Mouse (Mus musculus): ENCODE data around the gene Gm45717. TPM values are rescaled to one million over a fixed set of nuclear protein-coding genes. Genes with fewer than 3 reads are reported as not detected.
"Not testable (repeated sequence)": the region's sequence is repeated elsewhere in the genome, so short reads cannot be mapped to it uniquely, and the experiment has no call there.

The Gm45717 gene
- total and polyA plus RNA-seq, 2 experiments from 2014 or later, result 0.38 TPM; not detected in 1

DNA sequence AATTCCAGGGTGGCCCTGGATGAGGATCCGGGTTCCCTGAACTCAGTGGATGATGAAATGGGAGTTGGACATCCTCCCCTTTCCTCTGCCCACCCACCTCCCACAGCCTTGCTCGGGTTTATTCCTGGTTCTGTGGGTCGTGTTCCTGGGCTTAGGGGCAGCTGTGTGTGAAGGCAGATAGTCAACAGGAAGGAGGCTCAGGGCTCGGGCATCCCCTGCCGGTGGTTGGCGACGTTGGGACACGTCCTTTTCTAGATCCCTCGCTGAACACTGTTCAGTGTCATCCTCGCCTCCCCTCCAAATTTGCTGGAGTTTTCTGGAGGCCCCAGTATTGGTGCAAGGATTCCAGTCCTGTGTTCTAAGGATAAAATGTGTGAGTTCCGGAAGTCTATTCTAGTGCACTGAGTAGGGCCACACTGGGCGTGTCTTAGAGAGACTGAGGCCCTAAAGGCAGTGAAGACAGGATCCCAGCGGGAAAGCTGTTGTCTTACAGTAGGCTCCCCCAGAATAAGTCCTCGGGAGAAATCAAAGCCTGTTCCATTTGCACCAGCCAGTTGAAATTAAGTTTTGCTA is 35.5 kb upstream of the Gm45717 start:
- Histone ChIP-seq H3K27me3 (ENCODE audit: insufficient read depth, low read length) (no peaks in the 10 kb centered on the region), H3K4me2 (ENCODE audit: low read depth, low read length) (no peak overlapping the region), H3K4me3 (ENCODE audit: low read length) (no peak overlapping the region), H3K4me1 (ENCODE audit: insufficient read depth, low read length) (no peaks in the 10 kb centered on the region), H3K9ac (replicated peaks; ENCODE audit: low read length) (no peak overlapping the region), H3K36me3 (ENCODE audit: insufficient read depth, low read length) (no peaks in the 10 kb centered on the region), H3K9me3 (ENCODE audit: low read length) (no peaks in the 10 kb centered on the region), H3K27ac (no peak overlapping the region)
- no peak for TF ChIP-seq CTCF (IDR thresholded peaks at IDR 0.05; ENCODE audit: low read depth)
- ATAC-seq (no peak), DNase-seq (ENCODE audit: low spot score) (no peak)
- 89% methylated on average over 13 of the region's 14 CpGs for WGBS

DNA sequence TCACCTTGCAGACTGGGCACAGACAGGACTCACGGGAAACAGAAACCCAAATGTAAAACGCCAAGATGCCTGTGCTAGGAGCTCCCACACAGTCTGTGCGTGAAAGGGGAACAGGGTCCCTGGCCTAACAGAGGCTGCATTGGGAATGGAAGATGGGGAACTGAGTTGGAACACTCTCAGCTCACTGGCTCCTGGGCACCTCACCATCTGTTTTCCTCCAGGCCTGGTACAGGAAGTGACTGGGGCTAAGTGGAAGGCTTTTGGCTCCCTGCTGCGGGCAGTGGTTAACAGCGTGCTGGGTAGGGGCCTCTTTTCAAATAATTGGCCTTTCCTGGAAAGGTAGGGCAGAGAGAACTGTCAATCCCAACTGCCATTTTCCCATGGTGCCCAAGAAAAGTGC is 34.9 kb upstream of the Gm45717 start:
- no peak for TF ChIP-seq CTCF (IDR thresholded peaks at IDR 0.05; ENCODE audit: low read depth)
- Histone ChIP-seq H3K9ac (replicated peaks; ENCODE audit: low read length) (no peak overlapping the region), H3K4me3 (ENCODE audit: low read length) (no peak overlapping the region), H3K4me1 (ENCODE audit: insufficient read depth, low read length) (no peaks in the 10 kb centered on the region), H3K9me3 (ENCODE audit: low read length) (no peaks in the 10 kb centered on the region), H3K27ac (no peak overlapping the region), H3K27me3 (ENCODE audit: insufficient read depth, low read length) (no peaks in the 10 kb centered on the region), H3K4me2 (ENCODE audit: low read depth, low read length) (no peak overlapping the region), H3K36me3 (ENCODE audit: insufficient read depth, low read length) (no peaks in the 10 kb centered on the region)
- WGBS, result 65% methylated on average over 5 of the region's 5 CpGs
- ATAC-seq, result no peak
- DNase-seq (ENCODE audit: low spot score), result no peak

- Histone ChIP-seq H3K36me3 (ENCODE audit: insufficient read depth, low read length) (no peaks in the 10 kb centered on the region), H3K4me2 (ENCODE audit: low read depth, low read length) (no peak overlapping the region), H3K9me3 (ENCODE audit: low read length) (no peaks in the 10 kb centered on the region), H3K4me1 (ENCODE audit: insufficient read depth, low read length) (no peaks in the 10 kb centered on the region), H3K27ac (no peak overlapping the region), H3K4me3 (ENCODE audit: low read length) (no peak overlapping the region), H3K9ac (replicated peaks; ENCODE audit: low read length) (no peak overlapping the region), H3K27me3 (ENCODE audit: insufficient read depth, low read length) (no peaks in the 10 kb centered on the region)
- no peak for TF ChIP-seq CTCF (IDR thresholded peaks at IDR 0.05; ENCODE audit: low read depth)
- no peak for DNase-seq (ENCODE audit: low spot score)
- 81% methylated on average over 6 of the region's 6 CpGs for WGBS
- no peak for ATAC-seq
These were observed 34.4 kb upstream of the Gm45717 start for GRCm38 (mm10) chr7:140990185-140990584.

DNA sequence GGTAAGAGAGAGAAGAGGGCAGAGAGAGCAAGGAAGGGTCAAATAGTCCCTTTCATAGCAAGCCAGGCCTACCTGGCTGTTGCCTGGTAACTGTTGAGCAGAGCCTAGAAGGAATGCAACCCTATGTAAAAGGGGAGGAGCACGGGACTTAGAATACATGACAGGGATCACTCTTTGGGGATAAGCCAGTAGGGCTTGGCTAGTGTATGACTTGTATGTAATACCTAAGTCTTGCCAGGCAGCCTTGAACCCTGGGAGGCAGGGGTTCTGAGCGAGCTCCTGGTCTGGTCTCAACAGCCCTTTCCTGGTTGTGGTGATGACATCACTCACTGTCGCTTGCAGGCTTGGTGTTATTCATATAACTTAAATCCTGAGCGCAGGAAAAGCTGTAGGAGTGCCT is 33.3 kb upstream of the Gm45717 start:
- Histone ChIP-seq H3K4me3 (ENCODE audit: low read length) (no peak overlapping the region), H3K27me3 (ENCODE audit: insufficient read depth, low read length) (no peaks in the 10 kb centered on the region), H3K9me3 (ENCODE audit: low read length) (no peaks in the 10 kb centered on the region), H3K36me3 (ENCODE audit: insufficient read depth, low read length) (no peaks in the 10 kb centered on the region), H3K27ac (no peak overlapping the region), H3K4me2 (ENCODE audit: low read depth, low read length) (no peak overlapping the region), H3K4me1 (ENCODE audit: insufficient read depth, low read length) (no peaks in the 10 kb centered on the region), H3K9ac (replicated peaks; ENCODE audit: low read length) (no peak overlapping the region)
- WGBS, result 80% methylated on average over 4 of the region's 4 CpGs
- no peak for DNase-seq (ENCODE audit: low spot score)
- TF ChIP-seq CTCF (IDR thresholded peaks at IDR 0.05; ENCODE audit: low read depth), result no peak
- ATAC-seq, result no peak

DNA sequence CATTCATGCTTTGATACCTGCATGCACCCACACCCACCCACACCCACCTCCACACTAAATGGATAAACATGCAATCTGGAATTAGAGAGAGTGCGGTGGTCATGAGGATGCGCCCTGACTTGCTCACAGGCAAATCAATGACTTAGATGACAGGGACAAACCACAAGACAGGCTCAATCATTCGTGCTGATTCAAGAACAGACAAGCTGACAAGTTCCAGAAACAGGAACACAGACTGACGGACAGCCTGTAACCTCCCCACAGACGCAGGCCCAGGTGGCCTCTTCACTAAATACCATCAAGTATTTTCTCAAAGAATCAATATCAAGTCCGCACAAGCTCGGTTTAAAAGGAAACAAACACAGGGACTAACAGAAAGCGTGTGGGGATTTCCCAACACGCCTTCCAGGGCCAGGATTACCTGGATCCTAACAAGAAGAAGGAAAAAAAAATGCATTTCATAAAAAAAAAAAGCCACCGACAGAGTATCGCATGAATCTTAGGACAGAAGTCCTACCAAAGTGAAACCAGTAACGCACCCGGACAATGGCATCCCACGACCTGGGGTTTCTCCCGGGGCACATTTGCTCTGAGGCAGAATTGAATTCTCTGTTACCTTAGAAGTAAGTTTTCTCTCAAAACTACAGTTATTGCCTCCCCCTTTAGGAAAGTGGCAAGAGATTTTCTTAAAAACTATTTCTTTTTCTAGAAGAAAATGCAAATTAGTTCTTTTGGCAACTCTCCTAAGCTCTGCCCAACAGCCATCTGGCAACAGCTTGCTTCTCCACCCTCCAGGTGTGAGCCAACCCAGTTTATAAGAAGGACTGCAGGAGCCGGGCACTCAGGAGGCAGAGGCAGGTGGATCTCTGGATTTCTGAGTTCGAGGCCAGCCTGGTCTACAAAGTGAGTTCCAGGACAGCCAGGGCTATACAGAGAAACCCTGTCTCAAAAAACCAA is 31.7 kb upstream of the Gm45717 start:
- 86% methylated on average over 17 of the region's 17 CpGs for WGBS
- Histone ChIP-seq H3K9me3 (ENCODE audit: low read length) (no peaks in the 10 kb centered on the region), H3K27ac (no peak overlapping the region), H3K4me2 (ENCODE audit: low read depth, low read length) (no peak overlapping the region), H3K27me3 (ENCODE audit: insufficient read depth, low read length) (no peaks in the 10 kb centered on the region), H3K9ac (replicated peaks; ENCODE audit: low read length) (no peak overlapping the region), H3K4me3 (ENCODE audit: low read length) (no peak overlapping the region), H3K4me1 (ENCODE audit: insufficient read depth, low read length) (no peaks in the 10 kb centered on the region), H3K36me3 (ENCODE audit: insufficient read depth, low read length) (no peaks in the 10 kb centered on the region)
- no peak for TF ChIP-seq CTCF (IDR thresholded peaks at IDR 0.05; ENCODE audit: low read depth)
- DNase-seq (ENCODE audit: low spot score), result no peak
- ATAC-seq, result no peak

GRCm38 (mm10) chr7:140982971-140983370 is 27.2 kb upstream of the Gm45717 start:
- Histone ChIP-seq H3K4me2 (ENCODE audit: low read depth, low read length) (no peak overlapping the region), H3K9ac (replicated peaks; ENCODE audit: low read length) (no peak overlapping the region), H3K27me3 (ENCODE audit: insufficient read depth, low read length) (no peaks in the 10 kb centered on the region), H3K27ac (no peak overlapping the region), H3K36me3 (ENCODE audit: insufficient read depth, low read length) (no peaks in the 10 kb centered on the region), H3K4me1 (ENCODE audit: insufficient read depth, low read length) (no peaks in the 10 kb centered on the region), H3K9me3 (ENCODE audit: low read length) (no peaks in the 10 kb centered on the region), H3K4me3 (ENCODE audit: low read length) (no peak overlapping the region)
- DNase-seq (ENCODE audit: low spot score) (no peak), ATAC-seq (no peak)
- TF ChIP-seq CTCF (IDR thresholded peaks at IDR 0.05; ENCODE audit: low read depth), result no peak
- 89% methylated on average over 7 of the region's 7 CpGs for WGBS

- 91% methylated on average over 8 of the region's 8 CpGs for WGBS
- Histone ChIP-seq H3K4me2 (ENCODE audit: low read depth, low read length) (no peak overlapping the region), H3K27ac (no peak overlapping the region), H3K9ac (replicated peaks; ENCODE audit: low read length) (no peak overlapping the region), H3K27me3 (ENCODE audit: insufficient read depth, low read length) (no peaks in the 10 kb centered on the region), H3K4me3 (ENCODE audit: low read length) (no peak overlapping the region), H3K9me3 (ENCODE audit: low read length) (no peaks in the 10 kb centered on the region), H3K4me1 (ENCODE audit: insufficient read depth, low read length) (no peaks in the 10 kb centered on the region), H3K36me3 (ENCODE audit: insufficient read depth, low read length) (no peaks in the 10 kb centered on the region)
- DNase-seq (ENCODE audit: low spot score), result no peak
- no peak for ATAC-seq
- no peak for TF ChIP-seq CTCF (IDR thresholded peaks at IDR 0.05; ENCODE audit: low read depth)
These were observed 26.0 kb upstream of the Gm45717 start for GRCm38 (mm10) chr7:140981704-140982103.

GRCm38 (mm10) chr7:140976720-140977119 is 21.0 kb upstream of the Gm45717 start:
- H3K4me1 ChIP-seq (ENCODE audit: insufficient read depth, low read length); H3K9me3 ChIP-seq (ENCODE audit: low read length); H3K27ac ChIP-seq; H3K4me2 ChIP-seq (ENCODE audit: low read depth, low read length); ATAC-seq; H3K4me3 ChIP-seq (ENCODE audit: low read length); H3K36me3 ChIP-seq (ENCODE audit: insufficient read depth, low read length); H3K27me3 ChIP-seq (ENCODE audit: insufficient read depth, low read length); DNase-seq (ENCODE audit: low spot score); H3K9ac ChIP-seq (replicated peaks; ENCODE audit: low read length): not testable (repeated sequence)
- whole genome bisulfite sequencing, result 93% methylated on average over 9 of the region's 9 CpGs

Data from hindbrain, postnatal 0 days (tissue).